Mouse (Mus musculus) brain, embryonic 14.5 days (tissue): Measurements from ENCODE around the gene Lpar6.

Source experiments
- CTCF ChIP-seq: fragments of 200-500 bp; IDR thresholded peaks from 2 replicates; pipeline ENCODE4 v1.5.1; 2012; ENCODE audit warnings: inconsistent platforms, mild to moderate bottlenecking, moderate library complexity, borderline replicate concordance; ENCODE audit not compliant: insufficient read depth, insufficient read length; ENCODE audit errors: extremely low read depth
- POLR2A ChIP-seq: fragments of 200-500 bp; IDR thresholded peaks from 2 replicates; pipeline ENCODE4 v1.6.1; 2012; ENCODE audit warnings: mild to moderate bottlenecking, inconsistent platforms, borderline replicate concordance; ENCODE audit not compliant: poor library complexity, insufficient read depth, insufficient read length, severe bottlenecking; ENCODE audit errors: extremely low read depth

DNA sequence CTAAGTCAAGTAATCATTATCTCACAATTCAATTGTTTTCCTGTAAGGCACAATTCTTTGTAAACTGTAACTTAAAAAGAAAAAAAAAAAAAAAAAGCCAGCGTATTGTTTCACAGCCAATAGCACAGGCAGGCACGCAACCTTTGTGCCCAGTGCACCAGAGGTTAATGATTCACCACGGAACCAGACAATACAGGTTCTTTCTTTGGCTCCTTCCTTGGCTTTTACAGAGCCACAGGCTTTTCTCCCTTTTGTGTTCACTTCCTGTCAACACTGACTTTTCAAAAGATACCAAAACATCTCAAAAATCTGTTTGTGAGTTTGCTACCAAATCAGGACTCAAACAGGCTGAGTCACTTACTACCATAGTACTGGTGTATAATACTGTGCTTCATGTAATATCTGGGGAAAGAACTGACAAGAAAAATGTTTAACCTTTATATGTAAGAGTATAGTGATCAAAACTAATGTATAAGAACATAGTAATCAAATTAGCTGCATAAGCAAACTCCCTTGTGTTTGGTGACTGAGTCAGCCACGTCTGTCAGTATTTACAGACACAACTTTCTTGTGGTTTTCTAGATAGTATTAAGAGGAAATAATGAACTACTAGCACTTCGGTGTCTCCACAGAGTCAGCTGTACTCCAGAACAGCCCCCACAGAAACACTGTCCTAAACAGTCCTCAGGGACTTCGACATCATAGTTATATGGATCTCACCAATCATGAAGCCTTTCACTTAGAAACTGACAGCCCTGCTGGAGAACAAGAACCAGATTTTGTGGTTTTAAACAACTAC is 16.0 kb downstream of the Lpar6 start:
- TF ChIP-seq POLR2A (no peak), CTCF (no peak)
